Mouse (Mus musculus) natural killer cell, adult 2 months (primary cell): ENCODE measurements around the gene Dnajb3.
A peak's percentile ranks its signal among the peaks of the same experiment; 100 is the strongest.

ENCODE experiments used
- DNase-seq, 2 experiments: peaks; one replicate each; pipeline ENCODE4 v3.0.0; 2022; ENCODE audit warnings: low spot score in 2 of 2

Dnajb3 gene

GRCm38 (mm10) chr1:88205294-88205922 lies at the start of gene Dnajb3:
Gene Dnajb3, minus strand, starts transcription at chr1:88205782.
- DNase-seq, result peak; percentile 54 to 63

- DNase-seq, result no peak
Measured at GRCm38 (mm10) chr1:88254793-88255465, 49.3 kb upstream of the Dnajb3 start.

- DNase-seq, result no peak
Measured at GRCm38 (mm10) chr1:88253540-88253939, 48.0 kb upstream of the Dnajb3 start.

- no peak for DNase-seq
Measured at GRCm38 (mm10) chr1:88253106-88253505, 47.5 kb upstream of the Dnajb3 start.

- no peak for DNase-seq
Measured at GRCm38 (mm10) chr1:88250023-88250422, 44.4 kb upstream of the Dnajb3 start.

GRCm38 (mm10) chr1:88249596-88249995 lies 44.0 kb upstream of the Dnajb3 start:
- DNase-seq, result no peak

GRCm38 (mm10) chr1:88248658-88249057 lies 43.1 kb upstream of the Dnajb3 start:
- DNase-seq, result no peak

GRCm38 (mm10) chr1:88247660-88248059 lies 42.1 kb upstream of the Dnajb3 start:
- DNase-seq, result no peak

GRCm38 (mm10) chr1:88246386-88246785 lies 40.8 kb upstream of the Dnajb3 start:
- no peak for DNase-seq

- DNase-seq, result no peak
Measured at GRCm38 (mm10) chr1:88245881-88246280, 40.3 kb upstream of the Dnajb3 start.

- no peak for DNase-seq
Measured at GRCm38 (mm10) chr1:88243861-88244260, 38.3 kb upstream of the Dnajb3 start.

- no peak for DNase-seq
Measured at GRCm38 (mm10) chr1:88240579-88240978, 35.0 kb upstream of the Dnajb3 start.

GRCm38 (mm10) chr1:88240072-88240471 lies 34.5 kb upstream of the Dnajb3 start:
- DNase-seq, result no peak

GRCm38 (mm10) chr1:88238771-88239170 lies 33.2 kb upstream of the Dnajb3 start:
- no peak for DNase-seq

GRCm38 (mm10) chr1:88237311-88237710 lies 31.7 kb upstream of the Dnajb3 start:
- no peak for DNase-seq

- DNase-seq, result no peak
Measured at GRCm38 (mm10) chr1:88235894-88236415, 30.4 kb upstream of the Dnajb3 start.

GRCm38 (mm10) chr1:88235046-88235893 lies 29.7 kb upstream of the Dnajb3 start:
- no peak for DNase-seq

GRCm38 (mm10) chr1:88234646-88235045 lies 29.1 kb upstream of the Dnajb3 start:
- no peak for DNase-seq

- DNase-seq, result no peak
Measured at GRCm38 (mm10) chr1:88234248-88234610, 28.6 kb upstream of the Dnajb3 start.

- DNase-seq, result no peak
Measured at GRCm38 (mm10) chr1:88233421-88234247, 28.1 kb upstream of the Dnajb3 start.

GRCm38 (mm10) chr1:88232664-88233380 lies 27.2 kb upstream of the Dnajb3 start:
- DNase-seq, result no peak
